Mouse (Mus musculus): Measurements from ENCODE around the gene Gtf2f2. TPM values are rescaled to one million over a fixed set of nuclear protein-coding genes. Genes with fewer than 3 reads are reported as not detected.

Gtf2f2 gene
- polyA plus RNA-seq, 1 experiment from 2014 or later, result 16.1 TPM

DNA sequence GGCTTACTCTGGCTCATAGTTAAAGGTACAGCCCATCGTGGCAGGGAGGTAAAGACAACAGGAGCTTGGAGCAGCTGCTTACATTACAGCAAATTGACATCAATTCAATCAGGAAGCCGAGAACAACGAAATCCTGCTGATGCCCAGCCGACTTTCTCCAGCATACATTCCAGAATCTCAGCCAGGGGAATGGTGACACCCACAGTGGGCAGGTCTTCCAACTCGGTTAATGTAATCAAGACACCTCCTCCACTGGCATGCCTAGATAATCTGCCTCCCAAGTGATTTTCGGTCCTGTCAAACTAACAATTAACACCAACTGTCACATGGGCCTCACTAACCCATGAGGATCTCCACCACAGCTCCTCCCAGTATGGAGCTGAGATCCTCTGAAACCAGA is 148.0 kb downstream of the Gtf2f2 start:
- H3K27me3 ChIP-seq (ENCODE audit: insufficient read depth, low read length), result no peaks in the 10 kb centered on the region
- no peak overlapping the region for H3K4me2 ChIP-seq (ENCODE audit: low read depth, low read length)
- 83% methylated on average over 6 of the region's 6 CpGs for WGBS (ENCODE audit: insufficient replicate concordance)
- H3K9ac ChIP-seq (replicated peaks), result no peak overlapping the region
- ATAC-seq (no peak), DNase-seq (no peak)
- H3K4me1 ChIP-seq (ENCODE audit: insufficient read depth), result no peaks in the 10 kb centered on the region
- no peaks in the 10 kb centered on the region for H3K9me3 ChIP-seq (ENCODE audit: low read length)
- no peak overlapping the region for H3K27ac ChIP-seq (ENCODE audit: low read depth)
- TF ChIP-seq CTCF (IDR thresholded peaks at IDR 0.05; ENCODE audit: low read depth), result no peak
- no peak for TF ChIP-seq EP300 (IDR thresholded peaks at IDR 0.05; ENCODE audit: low read depth)
- H3K4me3 ChIP-seq (ENCODE audit: low read depth, low read length), result no peak overlapping the region
- H3K36me3 ChIP-seq (replicated peaks; ENCODE audit: insufficient read depth, low read length), result no peaks in the 10 kb centered on the region

DNA sequence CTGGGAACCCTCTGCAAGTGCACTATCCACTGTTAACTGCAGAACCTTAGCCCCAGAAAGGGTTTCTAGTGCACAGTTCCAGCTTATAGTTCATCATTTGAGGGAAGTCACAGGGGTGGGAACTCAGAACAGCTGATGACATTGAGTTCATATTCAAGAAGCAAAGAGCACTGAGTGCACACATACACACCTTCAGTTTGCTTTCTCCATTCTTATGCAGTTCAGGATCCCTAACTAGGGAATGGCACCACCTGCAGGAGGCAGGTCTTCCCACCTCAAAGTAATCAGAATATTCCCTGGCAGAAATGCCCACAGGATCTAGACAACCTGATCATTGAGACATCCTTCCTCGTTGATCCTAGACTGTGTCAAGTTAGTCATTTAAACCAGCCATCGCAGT is 151.0 kb downstream of the Gtf2f2 start:
- ATAC-seq, result no peak
- no peak for DNase-seq
- no peaks in the 10 kb centered on the region for H3K27me3 ChIP-seq (ENCODE audit: insufficient read depth, low read length)
- no peak overlapping the region for H3K27ac ChIP-seq (ENCODE audit: low read depth)
- H3K4me3 ChIP-seq (ENCODE audit: low read depth, low read length), result no peak overlapping the region
- no peaks in the 10 kb centered on the region for H3K36me3 ChIP-seq (replicated peaks; ENCODE audit: insufficient read depth, low read length)
- no peaks in the 10 kb centered on the region for H3K4me1 ChIP-seq (ENCODE audit: insufficient read depth)
- H3K9ac ChIP-seq (replicated peaks), result no peak overlapping the region
- WGBS (ENCODE audit: insufficient replicate concordance), result 75% methylated on average over 2 of the region's 2 CpGs
- no peak overlapping the region for H3K4me2 ChIP-seq (ENCODE audit: low read depth, low read length)
- TF ChIP-seq CTCF (IDR thresholded peaks at IDR 0.05; ENCODE audit: low read depth) (no peak), EP300 (IDR thresholded peaks at IDR 0.05; ENCODE audit: low read depth) (no peak)
- no peaks in the 10 kb centered on the region for H3K9me3 ChIP-seq (ENCODE audit: low read length)

DNA sequence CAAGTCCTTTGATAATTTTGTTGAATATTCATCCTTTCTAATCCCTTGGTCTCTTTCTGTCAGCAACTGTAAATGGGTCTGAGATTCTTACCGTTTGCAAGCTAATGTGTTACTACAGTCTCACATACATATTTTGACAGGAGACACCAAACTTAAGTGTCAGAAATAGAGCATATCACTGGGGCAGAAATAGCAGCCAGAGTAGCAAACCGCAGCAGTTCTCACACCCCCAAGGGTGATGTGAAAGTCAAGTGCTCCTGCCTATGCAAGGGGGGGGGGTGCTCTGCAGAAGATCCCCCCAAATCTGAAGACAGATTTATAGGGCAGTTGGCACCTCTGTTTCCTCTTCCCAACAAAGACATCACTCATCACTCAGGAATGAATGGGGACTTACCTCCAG is 152.5 kb downstream of the Gtf2f2 start:
- Histone ChIP-seq H3K27ac (ENCODE audit: low read depth) (no peak overlapping the region), H3K4me2 (ENCODE audit: low read depth, low read length) (no peak overlapping the region), H3K9me3 (ENCODE audit: low read length) (no peaks in the 10 kb centered on the region), H3K27me3 (ENCODE audit: insufficient read depth, low read length) (no peaks in the 10 kb centered on the region), H3K4me1 (ENCODE audit: insufficient read depth) (no peaks in the 10 kb centered on the region), H3K9ac (replicated peaks) (no peak overlapping the region), H3K36me3 (replicated peaks; ENCODE audit: insufficient read depth, low read length) (no peaks in the 10 kb centered on the region), H3K4me3 (ENCODE audit: low read depth, low read length) (no peak overlapping the region)
- TF ChIP-seq CTCF (IDR thresholded peaks at IDR 0.05; ENCODE audit: low read depth), result no peak
- TF ChIP-seq EP300 (IDR thresholded peaks at IDR 0.05; ENCODE audit: low read depth), result no peak
- ATAC-seq (no peak), DNase-seq (no peak)
- WGBS (ENCODE audit: insufficient replicate concordance), result 58% methylated on average over 2 of the region's 2 CpGs

DNA sequence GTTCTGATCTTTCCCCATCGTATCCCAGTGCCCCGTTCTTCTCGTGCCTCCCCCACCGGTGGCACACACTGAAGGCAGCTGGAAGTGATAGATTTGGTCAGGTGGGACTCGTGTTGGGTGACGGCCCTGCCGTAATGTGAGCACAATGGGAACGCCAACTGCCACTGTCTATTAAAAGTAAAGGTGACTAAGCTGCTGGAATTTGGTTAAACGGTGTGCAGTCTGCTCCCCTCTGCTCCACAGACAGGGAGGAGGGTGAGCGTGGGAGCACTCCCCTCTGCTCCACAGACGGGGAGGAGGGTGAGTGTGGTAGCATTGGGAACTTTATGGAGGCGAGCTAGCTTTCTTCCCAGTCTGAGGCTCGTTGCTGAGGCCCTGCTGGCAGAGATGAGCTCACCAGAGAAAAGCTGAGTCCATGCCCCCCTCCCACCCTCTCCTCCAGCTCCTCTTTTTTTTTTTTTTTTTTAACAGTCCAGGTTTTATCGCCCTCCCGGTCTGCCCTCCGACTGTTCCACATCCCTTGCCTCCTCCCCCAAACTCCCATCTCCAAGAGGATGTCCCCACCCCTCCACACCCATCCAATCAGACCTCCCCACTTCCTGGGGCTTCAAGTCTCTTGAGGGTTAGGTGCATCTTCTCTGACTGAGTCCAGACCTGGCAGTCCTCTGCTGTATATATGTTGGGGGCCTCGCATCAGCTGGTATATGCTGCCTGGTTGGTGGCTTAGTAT is 155.2 kb downstream of the Gtf2f2 start:
- Histone ChIP-seq H3K4me1 (ENCODE audit: insufficient read depth) (no peaks in the 10 kb centered on the region), H3K4me3 (ENCODE audit: low read depth, low read length) (no peak overlapping the region), H3K27me3 (ENCODE audit: insufficient read depth, low read length) (no peaks in the 10 kb centered on the region), H3K27ac (ENCODE audit: low read depth) (no peak overlapping the region), H3K9me3 (ENCODE audit: low read length) (no peaks in the 10 kb centered on the region), H3K4me2 (ENCODE audit: low read depth, low read length) (no peak overlapping the region), H3K9ac (replicated peaks) (no peak overlapping the region), H3K36me3 (replicated peaks; ENCODE audit: insufficient read depth, low read length) (no peaks in the 10 kb centered on the region; the same call in 1 of the 2 replicates)
- WGBS (ENCODE audit: insufficient replicate concordance), result 60% methylated on average over 17 of the region's 17 CpGs
- ATAC-seq, result no peak
- no peak for TF ChIP-seq EP300 (IDR thresholded peaks at IDR 0.05; ENCODE audit: low read depth)
- TF ChIP-seq CTCF (IDR thresholded peaks at IDR 0.05; ENCODE audit: low read depth), result no peak
- no peak for DNase-seq

DNA sequence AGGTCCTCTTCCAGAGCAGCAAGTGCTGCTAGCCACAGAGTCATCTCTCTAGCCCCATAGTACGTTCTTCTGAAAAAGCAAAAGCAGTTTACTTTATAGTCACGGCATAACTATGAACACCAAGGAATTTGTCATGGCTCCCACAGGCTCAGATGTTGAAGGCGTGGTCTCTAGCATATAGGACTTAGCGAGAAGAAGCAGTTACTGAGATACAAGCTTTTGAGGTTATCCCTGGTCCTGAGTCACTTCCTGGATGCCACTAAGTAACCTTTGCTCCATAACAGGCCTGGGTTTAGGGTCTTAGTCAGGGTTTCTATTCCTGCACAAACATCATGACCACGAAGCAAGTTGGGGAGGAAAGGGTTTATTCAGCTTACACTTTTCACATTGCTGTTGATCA is 158.6 kb downstream of the Gtf2f2 start:
- WGBS (ENCODE audit: insufficient replicate concordance), result 75% methylated on average over 5 of the region's 5 CpGs
- Histone ChIP-seq H3K9ac (replicated peaks) (no peak overlapping the region), H3K4me2 (ENCODE audit: low read depth, low read length) (no peak overlapping the region), H3K27ac (ENCODE audit: low read depth) (no peak overlapping the region), H3K36me3 (replicated peaks; ENCODE audit: insufficient read depth, low read length) (peaks cover 33% of the 10 kb centered on the region), H3K4me1 (ENCODE audit: insufficient read depth) (peaks cover 2% of the 10 kb centered on the region), H3K4me3 (ENCODE audit: low read depth, low read length) (no peak overlapping the region), H3K9me3 (ENCODE audit: low read length) (no peaks in the 10 kb centered on the region), H3K27me3 (ENCODE audit: insufficient read depth, low read length) (no peaks in the 10 kb centered on the region)
- DNase-seq (no peak), ATAC-seq (no peak)
- no peak for TF ChIP-seq EP300 (IDR thresholded peaks at IDR 0.05; ENCODE audit: low read depth)
- TF ChIP-seq CTCF (IDR thresholded peaks at IDR 0.05; ENCODE audit: low read depth), result no peak

DNA sequence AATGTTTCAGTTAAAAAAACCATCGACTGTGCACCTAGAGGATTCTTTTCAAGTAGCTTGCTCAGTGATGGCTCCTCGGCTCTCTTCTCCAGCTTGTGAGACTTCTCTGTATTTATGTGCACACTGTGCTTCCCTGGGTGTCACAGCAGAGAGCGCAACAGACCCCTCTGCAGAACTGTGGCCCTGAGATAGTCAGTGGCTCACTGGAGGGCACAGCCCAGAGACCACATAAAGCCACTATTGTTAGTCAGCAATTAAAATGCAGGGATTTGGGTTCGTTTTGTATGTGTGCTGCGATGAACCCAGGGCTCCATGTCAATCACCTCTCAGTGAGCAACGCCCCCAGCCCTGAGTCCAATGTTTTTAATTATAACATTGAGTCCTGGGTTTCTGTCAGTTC is 159.8 kb downstream of the Gtf2f2 start:
- no peak overlapping the region for H3K27ac ChIP-seq (ENCODE audit: low read depth)
- H3K4me2 ChIP-seq (ENCODE audit: low read depth, low read length), result no peak overlapping the region
- WGBS (ENCODE audit: insufficient replicate concordance), result 80% methylated on average over 6 of the region's 6 CpGs
- DNase-seq, result no peak
- no peaks in the 10 kb centered on the region for H3K9me3 ChIP-seq (ENCODE audit: low read length)
- H3K36me3 ChIP-seq (replicated peaks; ENCODE audit: insufficient read depth, low read length), result peaks cover 39% of the 10 kb centered on the region
- no peak for ATAC-seq
- H3K9ac ChIP-seq (replicated peaks), result no peak overlapping the region
- TF ChIP-seq EP300 (IDR thresholded peaks at IDR 0.05; ENCODE audit: low read depth), result no peak
- TF ChIP-seq CTCF (IDR thresholded peaks at IDR 0.05; ENCODE audit: low read depth), result no peak
- peaks cover 8% of the 10 kb centered on the region for H3K4me1 ChIP-seq (ENCODE audit: insufficient read depth)
- H3K27me3 ChIP-seq (ENCODE audit: insufficient read depth, low read length), result no peaks in the 10 kb centered on the region
- H3K4me3 ChIP-seq (ENCODE audit: low read depth, low read length), result no peak overlapping the region

Data from liver, postnatal 0 days (tissue).